9 mouse cellular contexts compared by ENCODE assay signal in genomic region chr13:35969431-35969721, GRCm38 (mm10). TPM values are rescaled to one million over a fixed set of nuclear protein-coding genes. Genes with fewer than 3 reads are reported as not detected.
DNase-seq lines count a peak whose midpoint lies in the region; ATAC-seq and TF ChIP-seq lines count a peak whose summit lies in the region.
"Had no signal": no experiment of that assay in that cellular context is flagged by ENCODE, and none has a peak within 500 bp of the region (broad histone marks: within the 10 kb centered on the region; RNA-seq: fewer than 3 reads in every experiment).

No protein-coding gene starts in this region.

- intact Hi-C loops in heart, adult 2 months (cut with DNase I), result no loop called here
- intact Hi-C loops in heart, postnatal 14 days (cut with DNase I), result no loop called here

- no peak overlapping the region for H3K27ac ChIP-seq in heart, adult 2 months
- no peak overlapping the region for H3K27ac ChIP-seq in bone marrow macrophage, adult 2 months (ENCODE audit: insufficient read depth, low read depth, low read length)
- H3K27ac ChIP-seq in liver, embryonic 15.5 days (replicated peaks), result no peak overlapping the region
- H3K27ac ChIP-seq in thymus, adult 2 months (ENCODE audit: control insufficient read depth, insufficient read depth, low read length), result no peak overlapping the region

- no peak for TF ChIP-seq CTCF in heart, adult 2 months (IDR thresholded peaks at IDR 0.05)
- no peak for TF ChIP-seq CTCF in bone marrow macrophage, adult 2 months (IDR thresholded peaks at IDR 0.05; ENCODE audit: low read depth, low read length)
- TF ChIP-seq CTCF in thymus, adult 2 months (IDR thresholded peaks at IDR 0.05; ENCODE audit: borderline replicate concordance, control insufficient read depth, extremely low read depth, insufficient read depth, low read length, poor library complexity), result no peak

- peak overlapping the region; percentile 60 for H3K4me3 ChIP-seq in heart, adult 2 months
- peak overlapping the region; percentile 62 for H3K4me3 ChIP-seq in bone marrow macrophage, adult 2 months (ENCODE audit: insufficient read depth, low read length)
- H3K4me3 ChIP-seq in liver, embryonic 15.5 days (replicated peaks), result peak overlapping the region; percentile 53
- no peak overlapping the region for H3K4me3 ChIP-seq in thymus, adult 2 months (ENCODE audit: control insufficient read depth, insufficient read depth, low read length)

- no peak for DNase-seq in heart, adult 2 months
- no peak for DNase-seq in heart, postnatal 14 days
- DNase-seq in urinary bladder, postnatal 14 days (ENCODE audit: low spot score), result no peak
- no peak for DNase-seq in thymus, adult 2 months
- DNase-seq in thymus, postnatal 14 days, result no peak

- ATAC-seq in granulocyte monocyte progenitor cell, adult 5-6 weeks (replicated peaks; ENCODE audit: poor library complexity, severe bottlenecking), result peak; percentile 9; the same call in 1 of the 2 replicates
- no peak for ATAC-seq in liver, embryonic 15.5 days (ENCODE audit: insufficient read depth)

- H3K4me2 ChIP-seq in liver, embryonic 15.5 days, result peak overlapping the region; percentile 70

- H3K79me2 ChIP-seq in heart, adult 2 months (replicated peaks; ENCODE audit: control insufficient read depth, insufficient read depth, low read length), result no peaks in the 10 kb centered on the region

- TF ChIP-seq POLR2A in heart, adult 2 months (IDR thresholded peaks at IDR 0.05; ENCODE audit: insufficient read depth, low read depth, low read length), result no peak
- TF ChIP-seq POLR2A in bone marrow macrophage, adult 2 months (IDR thresholded peaks at IDR 0.05; ENCODE audit: borderline replicate concordance, low read depth, low read length), result no peak
- no peak for TF ChIP-seq POLR2A in thymus, adult 2 months (IDR thresholded peaks at IDR 0.05; ENCODE audit: control insufficient read depth, extremely low read depth, insufficient read depth, low read length, poor library complexity)

- no peaks in the 10 kb centered on the region for H3K9me3 ChIP-seq in liver, embryonic 15.5 days (replicated peaks)

- 2% methylated on average over 18 of the region's 18 CpGs for WGBS in heart, adult 2 months
- WGBS in liver, embryonic 15.5 days (ENCODE audit: insufficient replicate concordance), result 1% methylated on average over 18 of the region's 18 CpGs
- 3% methylated on average over 18 of the region's 18 CpGs for WGBS in thymus, adult 2 months

- TF ChIP-seq EP300 in heart, adult 2 months (IDR thresholded peaks at IDR 0.05; ENCODE audit: insufficient read depth, low read depth, low read length), result no peak

- no peak overlapping the region; the same call in 1 of the 2 replicates for H3K9ac ChIP-seq in heart, adult 2 months (ENCODE audit: low read depth, low read length)
- H3K9ac ChIP-seq in liver, embryonic 15.5 days, result peak overlapping the region; percentile 18; the same call in 1 of the 2 replicates

- no peaks in the 10 kb centered on the region; the same call in 1 of the 2 replicates for H3K4me1 ChIP-seq in heart, adult 2 months (ENCODE audit: control insufficient read depth, insufficient read depth, low read length)
- no peaks in the 10 kb centered on the region for H3K4me1 ChIP-seq in bone marrow macrophage, adult 2 months (ENCODE audit: control insufficient read depth, insufficient read depth, low read length)
- H3K4me1 ChIP-seq in liver, embryonic 15.5 days (replicated peaks), result 0 out of 2 replicates have a peak, but pooled peaks cover 4% of the 10 kb centered on the region
- peaks cover 10% of the 10 kb centered on the region; the same call in 1 of the 2 replicates for H3K4me1 ChIP-seq in thymus, adult 2 months (replicated peaks; ENCODE audit: control insufficient read depth, insufficient read depth, low read length)

- no peaks in the 10 kb centered on the region for H3K36me3 ChIP-seq in heart, adult 2 months (ENCODE audit: control insufficient read depth, insufficient read depth, low read length)
- H3K36me3 ChIP-seq in liver, embryonic 15.5 days (replicated peaks), result no peaks in the 10 kb centered on the region
- H3K36me3 ChIP-seq in thymus, adult 2 months (ENCODE audit: control insufficient read depth, insufficient read depth, low read length), result no peaks in the 10 kb centered on the region
- H3K36me3 ChIP-seq: G1E had no signal

- peaks cover 2% of the 10 kb centered on the region; the same call in 1 of the 2 replicates for H3K27me3 ChIP-seq in heart, adult 2 months (ENCODE audit: control insufficient read depth, insufficient read depth, low read length)
- peaks cover 48% of the 10 kb centered on the region for H3K27me3 ChIP-seq in liver, embryonic 15.5 days
- H3K27me3 ChIP-seq in thymus, adult 2 months (ENCODE audit: control insufficient read depth, insufficient read depth, low read length), result peaks cover 9% of the 10 kb centered on the region

RNA-seq across cellular contexts. Expression of gene Ppp1r3g, which starts 10.7 kb away (rescaled TPM):
- 1 to 10 TPM in 1 of 2 experiments, under 1 TPM in 1; 0.25 to 1.2 TPM for total RNA-seq in heart, adult 2 months (2021)
- polyA plus RNA-seq in heart, adult 2 months (2012; rRNA removed), result 0.06 and 0.14 TPM in 2 replicates
- total RNA-seq in heart, postnatal 14 days (2021), result under 1 TPM; 0.37 to 0.38 TPM
- not detected in 2 replicates for polyA plus RNA-seq in bone marrow macrophage, adult 2 months (2012; ENCODE audit: insufficient read depth, insufficient read length, missing spikeins)
- not detected in 2 replicates for total RNA-seq in granulocyte monocyte progenitor cell, adult 5-6 weeks (2014; fragmentation: Nextera tagmentation)
- total RNA-seq in granulocyte monocyte progenitor cell, adult 5-6 weeks (2017), result not detected in 2 replicates
- polyA plus RNA-seq in liver, embryonic 15.5 days (2015; fragmentation: Nextera tagmentation; extraction: Ambion mirVana), result 1.3 and 2.7 TPM in 2 replicates
- 0.19 TPM in 1 of 2 replicates, not detected in the other for polyA plus RNA-seq in thymus, adult 2 months (2012; rRNA removed)
